Mouse (Mus musculus) forebrain, embryonic 11.5 days (tissue): ENCODE measurements around the gene Dnase1l3. TPM values are rescaled to one million over a fixed set of nuclear protein-coding genes. Genes with fewer than 3 reads are reported as not detected.

Source experiments
- ATAC-seq: fragments of 200-750 bp; cut with Nextera tagmentation; replicated peaks from 2 replicates; pipeline ENCODE4 v1.8.0; 2017; ENCODE audit warnings: moderate TSS enrichment; ENCODE audit not compliant: low FRiP score
- DNase-seq: peaks from one replicate; pipeline ENCODE4 v3.0.0-alpha.2; 2017; ENCODE audit warnings: low spot score
- H3K27ac ChIP-seq: fragments of 300-500 bp; sonication (generic); 2 replicates; pipeline ENCODE4 v1.5.1; 2014; ENCODE audit warnings: low read depth, low read length
- H3K27me3 ChIP-seq: fragments of 300-500 bp; sonication (generic); 2 replicates; pipeline ENCODE4 v1.6.1; 2014; ENCODE audit warnings: mild to moderate bottlenecking, low read length, mixed read lengths; ENCODE audit not compliant: control insufficient read depth, insufficient read depth
- H3K36me3 ChIP-seq: fragments of 300-500 bp; sonication (generic); 2 replicates; pipeline ENCODE4 v1.6.1; 2014; ENCODE audit warnings: mild to moderate bottlenecking, low read length, moderate library complexity, mixed read lengths; ENCODE audit not compliant: control insufficient read depth, insufficient read depth
- H3K4me1 ChIP-seq: fragments of 300-500 bp; sonication (generic); replicated peaks from 2 replicates; pipeline ENCODE4 v1.6.1; 2014; ENCODE audit warnings: low read length, mixed read lengths; ENCODE audit not compliant: control insufficient read depth, insufficient read depth
- H3K4me2 ChIP-seq: fragments of 300-500 bp; sonication (generic); 2 replicates; pipeline ENCODE4 v1.6.1; 2014; ENCODE audit warnings: low read depth, mild to moderate bottlenecking, low read length, moderate library complexity, mixed read lengths; ENCODE audit not compliant: severe bottlenecking
- H3K4me3 ChIP-seq: fragments of 300-500 bp; sonication (generic); 2 replicates; pipeline ENCODE4 v1.5.1; 2014; ENCODE audit warnings: low read depth, low read length
- H3K9ac ChIP-seq: fragments of 300-500 bp; sonication (generic); 2 replicates; pipeline ENCODE4 v1.6.1; 2014; ENCODE audit warnings: low read length
- H3K9me3 ChIP-seq: fragments of 300-500 bp; sonication (generic); 2 replicates; pipeline ENCODE4 v1.6.1; 2016; ENCODE audit warnings: low read length, mixed read lengths; ENCODE audit not compliant: control insufficient read depth
- WGBS: fragments of 180-500 bp; shearing (Covaris S2); extraction: QIAGEN DNeasy Blood & Tissue Kit; methylation state at CpG from one replicate; pipeline ENCODE4 v1.1.7; 2014; 5-methylcytosine and 5-hydroxymethylcytosine counted together
- polyA plus RNA-seq: library from polyadenylated mRNA; unstranded; fragments of >200 nt; fragmentation: Nextera tagmentation; extraction: Ambion mirVana; gene quantifications from 2 replicates; pipeline ENCODE4 v1.2.1, GENCODE M21; 2014

The Dnase1l3 gene
- polyA plus RNA-seq, 1 experiment from 2014 or later: not detected

- H3K27me3 ChIP-seq: no peaks in the 10 kb centered on the region
- H3K9me3 ChIP-seq: no peaks in the 10 kb centered on the region
- ATAC-seq (no peak), DNase-seq (no peak)
- H3K9ac ChIP-seq: no peak overlapping the region
- H3K27ac ChIP-seq: no peak overlapping the region
- H3K4me3 ChIP-seq: no peak overlapping the region
- H3K4me2 ChIP-seq: no peak overlapping the region
- no peaks in the 10 kb centered on the region for H3K36me3 ChIP-seq
- no peaks in the 10 kb centered on the region for H3K4me1 ChIP-seq
- WGBS: 67% methylated on average over 6 of the region's 6 CpGs
These were observed 30.1 kb upstream of the Dnase1l3 start for GRCm38 (mm10) chr14:8024469-8024868.

- Histone ChIP-seq H3K36me3 (no peaks in the 10 kb centered on the region), H3K4me2 (no peak overlapping the region), H3K27me3 (no peaks in the 10 kb centered on the region), H3K27ac (no peak overlapping the region), H3K4me3 (no peak overlapping the region), H3K4me1 (no peaks in the 10 kb centered on the region), H3K9me3 (no peaks in the 10 kb centered on the region), H3K9ac (no peak overlapping the region)
- no peak for DNase-seq
- ATAC-seq: no peak
- 90% methylated on average over 7 of the region's 7 CpGs for WGBS
These were observed 26.2 kb upstream of the Dnase1l3 start for GRCm38 (mm10) chr14:8020546-8020945.

GRCm38 (mm10) chr14:8020011-8020410, 25.6 kb upstream of the Dnase1l3 start:
- Histone ChIP-seq H3K27ac (no peak overlapping the region), H3K4me3 (no peak overlapping the region), H3K4me1 (no peaks in the 10 kb centered on the region), H3K4me2 (no peak overlapping the region), H3K9ac (no peak overlapping the region), H3K9me3 (no peaks in the 10 kb centered on the region), H3K36me3 (no peaks in the 10 kb centered on the region), H3K27me3 (no peaks in the 10 kb centered on the region)
- WGBS: 88% methylated on average over 1 of the region's 1 CpGs
- ATAC-seq (no peak), DNase-seq (no peak)

GRCm38 (mm10) chr14:8016951-8017350, 22.6 kb upstream of the Dnase1l3 start:
- Histone ChIP-seq H3K9ac (no peak overlapping the region), H3K9me3 (no peaks in the 10 kb centered on the region)
- DNase-seq: no peak

GRCm38 (mm10) chr14:8016276-8016675, 21.9 kb upstream of the Dnase1l3 start:
- Histone ChIP-seq H3K4me3 (no peak overlapping the region), H3K27ac (no peak overlapping the region), H3K4me1 (no peaks in the 10 kb centered on the region), H3K9me3 (no peaks in the 10 kb centered on the region), H3K4me2 (no peak overlapping the region), H3K9ac (no peak overlapping the region), H3K27me3 (no peaks in the 10 kb centered on the region), H3K36me3 (no peaks in the 10 kb centered on the region)
- 92% methylated on average over 6 of the region's 6 CpGs for WGBS
- no peak for ATAC-seq
- no peak for DNase-seq

More at GRCm38 (mm10) chr14:8016951-8017350, 22.6 kb upstream of the Dnase1l3 start:
- no peak overlapping the region for H3K4me3 ChIP-seq
- H3K27me3 ChIP-seq: no peaks in the 10 kb centered on the region
- H3K4me1 ChIP-seq: no peaks in the 10 kb centered on the region
- 82% methylated on average over 1 of the region's 1 CpGs for WGBS
- no peak for ATAC-seq
- no peaks in the 10 kb centered on the region for H3K36me3 ChIP-seq
- H3K4me2 ChIP-seq: no peak overlapping the region
- no peak overlapping the region for H3K27ac ChIP-seq

GRCm38 (mm10) chr14:8015756-8016155, 21.4 kb upstream of the Dnase1l3 start:
- ATAC-seq: no peak
- Histone ChIP-seq H3K9ac (no peak overlapping the region), H3K27me3 (no peaks in the 10 kb centered on the region), H3K4me1 (no peaks in the 10 kb centered on the region), H3K4me2 (no peak overlapping the region), H3K9me3 (no peaks in the 10 kb centered on the region), H3K27ac (no peak overlapping the region), H3K36me3 (no peaks in the 10 kb centered on the region), H3K4me3 (no peak overlapping the region)
- DNase-seq: no peak
- WGBS: 91% methylated on average over 6 of the region's 6 CpGs

GRCm38 (mm10) chr14:8011938-8012337, 17.6 kb upstream of the Dnase1l3 start:
- H3K36me3 ChIP-seq: no peaks in the 10 kb centered on the region
- no peaks in the 10 kb centered on the region for H3K27me3 ChIP-seq
- no peaks in the 10 kb centered on the region for H3K4me1 ChIP-seq
- no peak overlapping the region for H3K9ac ChIP-seq
- H3K27ac ChIP-seq: no peak overlapping the region
- no peak for DNase-seq
- no peak for ATAC-seq
- H3K4me3 ChIP-seq: no peak overlapping the region
- H3K9me3 ChIP-seq: no peaks in the 10 kb centered on the region
- 81% methylated on average over 6 of the region's 6 CpGs for WGBS
- no peak overlapping the region for H3K4me2 ChIP-seq

- Histone ChIP-seq H3K36me3 (no peaks in the 10 kb centered on the region), H3K9me3 (no peaks in the 10 kb centered on the region), H3K4me3 (no peak overlapping the region), H3K9ac (no peak overlapping the region), H3K27me3 (no peaks in the 10 kb centered on the region), H3K4me1 (no peaks in the 10 kb centered on the region), H3K27ac (no peak overlapping the region), H3K4me2 (no peak overlapping the region)
- WGBS: 83% methylated on average over 2 of the region's 2 CpGs
- DNase-seq (no peak), ATAC-seq (no peak)
These were observed 16.9 kb upstream of the Dnase1l3 start for GRCm38 (mm10) chr14:8011297-8011696.

- no peaks in the 10 kb centered on the region for H3K27me3 ChIP-seq
- no peak for ATAC-seq
- H3K9me3 ChIP-seq: no peaks in the 10 kb centered on the region
- no peak overlapping the region for H3K4me3 ChIP-seq
- peaks cover 8% of the 10 kb centered on the region; the same call in 1 of the 2 replicates for H3K4me1 ChIP-seq
- H3K27ac ChIP-seq: no peak overlapping the region
- no peaks in the 10 kb centered on the region for H3K36me3 ChIP-seq
- no peak overlapping the region for H3K9ac ChIP-seq
- no peak for DNase-seq
- WGBS: 87% methylated on average over 10 of the region's 10 CpGs
- H3K4me2 ChIP-seq: no peak overlapping the region
These were observed 13.6 kb upstream of the Dnase1l3 start for GRCm38 (mm10) chr14:8007923-8008322.
